Mouse (Mus musculus): ENCODE results near the gene Colec11. TPM values are rescaled to one million over a fixed set of nuclear protein-coding genes. Genes with fewer than 3 reads are reported as not detected.

Colec11 gene
- under 1 TPM; 0.63 to 0.65 TPM for total RNA-seq (2021)
- long read RNA-seq, experiment 1: 0 reads
- long read RNA-seq, experiment 2: 0 reads

DNA sequence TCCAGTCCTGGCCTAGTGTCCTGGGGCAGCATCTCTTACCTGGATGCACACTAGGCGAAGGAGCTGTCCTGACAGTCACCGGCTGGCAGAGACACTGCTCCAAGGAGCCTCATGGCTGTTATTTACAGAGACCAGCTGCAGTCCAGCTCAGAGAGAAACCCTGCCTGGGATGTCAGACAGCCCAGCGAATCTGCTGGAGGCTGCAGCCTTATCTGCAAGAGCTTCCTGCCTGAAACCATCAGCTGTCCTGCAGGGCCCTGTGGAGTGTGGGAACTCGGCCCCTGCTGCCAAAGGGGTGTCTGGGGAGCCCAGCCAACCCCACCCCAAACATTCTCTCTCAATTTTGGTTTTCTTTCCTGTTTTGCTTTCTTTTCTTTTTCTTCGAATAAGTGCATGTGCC, at the start of gene Colec11:
Gene Colec11, minus strand, starts transcription at position 183 of the 400 bp plus-strand sequence.
- no peak for DNase-seq (ENCODE audit: extremely low spot score in 1 of 2, low spot score in 2 of 2)
- no peak within 1 kb of the TSS; the same call in 1 of the 2 replicates for H3K27ac ChIP-seq

DNA sequence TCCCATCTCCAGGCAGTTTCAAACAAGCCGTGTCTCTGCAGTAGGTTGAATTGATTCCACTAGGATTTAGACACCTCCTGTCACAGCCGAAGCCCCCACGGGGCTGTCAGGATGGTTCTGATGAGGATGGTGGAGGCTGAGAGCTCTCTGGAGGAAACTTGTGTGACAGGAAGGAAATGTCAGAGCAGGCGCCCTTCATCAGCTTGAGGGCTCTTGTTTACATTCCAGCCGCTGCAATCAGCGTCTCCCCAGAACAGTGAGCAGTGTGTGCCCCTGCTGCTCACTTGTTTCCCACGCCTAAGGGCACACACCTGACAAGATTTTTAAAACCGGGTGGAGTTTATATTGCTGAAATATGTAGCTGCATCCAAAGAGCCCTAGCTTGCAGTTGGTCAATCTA, 44.1 kb upstream of the Colec11 start:
- intact Hi-C loops (cut with DNase I): no loop called here
- H3K4me3 ChIP-seq: no peak overlapping the region
- H3K27ac ChIP-seq: no peak overlapping the region
- no peak for TF ChIP-seq CTCF (IDR thresholded peaks at IDR 0.05)
- no peak for DNase-seq (ENCODE audit: extremely low spot score in 1 of 2, low spot score in 2 of 2)

More for the DNA sequence above, at the start of gene Colec11:
- intact Hi-C loops (cut with DNase I): no loop called here
- no peak for TF ChIP-seq CTCF (IDR thresholded peaks at IDR 0.05)
- H3K4me3 ChIP-seq: no peak within 1 kb of the TSS

DNA sequence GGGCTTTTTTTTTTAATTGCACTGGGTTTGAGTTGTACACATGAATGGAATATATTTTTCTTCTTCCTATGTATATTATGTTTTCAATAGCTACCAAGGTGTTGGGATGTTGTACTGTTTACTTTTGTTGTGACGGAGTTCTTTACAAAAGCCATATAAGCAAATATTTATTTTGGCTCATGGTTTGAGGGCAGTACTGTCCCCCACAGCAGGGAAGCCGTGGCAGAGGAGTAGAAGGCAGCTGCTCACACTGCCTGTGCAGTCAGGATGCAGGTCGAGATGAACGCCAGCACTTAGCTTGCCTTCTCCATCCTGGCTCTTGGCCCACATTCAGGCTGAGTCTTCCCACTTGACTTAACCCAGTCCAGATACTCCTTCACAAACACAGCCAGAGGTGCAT, 43.6 kb upstream of the Colec11 start:
- intact Hi-C loops (cut with DNase I): no loop called here
- no peak for DNase-seq (ENCODE audit: extremely low spot score in 1 of 2, low spot score in 2 of 2)
- Histone ChIP-seq H3K27ac (no peak overlapping the region), H3K4me3 (no peak overlapping the region)
- TF ChIP-seq CTCF (IDR thresholded peaks at IDR 0.05): no peak

DNA sequence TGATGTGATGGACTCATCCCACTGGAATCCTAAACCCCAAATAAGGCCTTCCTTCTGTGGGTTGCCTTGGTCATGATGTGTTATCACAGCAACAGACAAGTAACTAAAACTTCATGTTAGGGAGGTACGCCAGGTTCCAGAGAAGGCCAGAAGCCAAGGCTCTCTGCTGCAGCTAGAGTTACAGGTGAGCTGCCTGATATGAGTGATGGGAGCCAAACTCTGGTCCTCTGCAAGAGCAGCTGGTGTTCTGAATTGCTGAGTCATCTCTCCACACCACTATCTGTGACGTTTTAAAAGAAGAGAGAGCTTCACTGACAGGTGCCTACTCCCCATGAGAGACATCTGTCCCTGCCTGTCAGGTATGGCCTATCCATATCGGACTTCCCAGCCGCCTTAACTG, 39.5 kb upstream of the Colec11 start:
- no peak for TF ChIP-seq CTCF (IDR thresholded peaks at IDR 0.05)
- H3K27ac ChIP-seq: no peak overlapping the region
- no peak for DNase-seq (ENCODE audit: extremely low spot score in 1 of 2, low spot score in 2 of 2)
- H3K4me3 ChIP-seq: no peak overlapping the region
- intact Hi-C loops (cut with DNase I): no loop called here

DNA sequence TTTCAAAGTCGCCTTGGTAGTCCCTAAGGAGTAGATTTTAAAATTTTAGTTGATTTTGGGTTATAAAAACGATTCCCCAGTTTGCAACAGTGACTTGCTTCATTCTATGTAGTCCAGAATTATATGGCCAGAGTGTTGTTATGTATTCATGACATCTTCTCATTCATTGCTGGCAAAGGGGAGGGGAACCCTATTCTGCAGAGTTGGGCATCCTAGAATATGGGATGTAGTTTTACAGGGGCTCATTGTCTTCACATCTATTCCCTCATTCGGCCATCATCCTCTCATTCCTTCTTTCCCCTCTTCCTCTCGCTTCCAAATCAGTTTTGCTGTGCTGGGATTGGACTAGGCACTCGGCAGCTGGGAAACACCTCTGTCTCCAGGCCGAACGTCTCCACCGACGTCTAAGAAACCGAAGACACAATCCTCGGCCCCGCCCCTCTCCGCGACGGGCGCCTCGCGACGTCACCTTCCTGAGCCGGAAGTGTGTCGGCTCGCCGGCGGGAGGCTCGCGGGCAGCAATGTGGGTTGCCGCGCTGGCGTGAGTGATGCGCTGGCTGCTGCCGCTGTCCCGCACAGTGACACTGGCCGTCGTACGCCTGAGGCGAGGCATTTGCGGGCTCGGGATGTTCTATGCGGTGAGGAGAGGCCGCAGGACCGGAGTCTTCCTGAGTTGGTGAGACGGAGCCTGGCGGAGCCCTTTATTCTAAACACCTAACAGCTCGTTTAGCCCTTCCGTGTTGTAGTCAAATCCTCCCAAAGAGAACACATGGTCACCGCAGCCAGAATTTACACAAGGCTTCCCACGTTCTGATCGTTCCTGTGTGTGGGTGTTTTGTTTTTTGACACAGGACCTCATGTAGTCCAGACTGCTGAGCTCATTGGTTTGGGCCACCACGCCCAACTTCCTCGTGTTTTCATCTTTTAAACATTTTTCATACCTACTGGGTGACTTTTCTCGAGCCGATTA, 26.2 kb upstream of the Colec11 start, which contains the start of gene Rnaseh1:
Gene Rnaseh1, plus strand, starts transcription at position 462 of the 970 bp plus-strand sequence.
- no peak for TF ChIP-seq CTCF (IDR thresholded peaks at IDR 0.05)
- Histone ChIP-seq H3K4me3 (peak within 1 kb of the TSS; percentile 70), H3K27ac (peak within 1 kb of the TSS; percentile 89)
- intact Hi-C loops (cut with DNase I): loop anchor here (1.0 kb wide), 1 partner anchor 13 kb away; no protein-coding TSS in a partner anchor
- DNase-seq (ENCODE audit: extremely low spot score in 1 of 2, low spot score in 2 of 2): peak; percentile 90 to 93

DNA sequence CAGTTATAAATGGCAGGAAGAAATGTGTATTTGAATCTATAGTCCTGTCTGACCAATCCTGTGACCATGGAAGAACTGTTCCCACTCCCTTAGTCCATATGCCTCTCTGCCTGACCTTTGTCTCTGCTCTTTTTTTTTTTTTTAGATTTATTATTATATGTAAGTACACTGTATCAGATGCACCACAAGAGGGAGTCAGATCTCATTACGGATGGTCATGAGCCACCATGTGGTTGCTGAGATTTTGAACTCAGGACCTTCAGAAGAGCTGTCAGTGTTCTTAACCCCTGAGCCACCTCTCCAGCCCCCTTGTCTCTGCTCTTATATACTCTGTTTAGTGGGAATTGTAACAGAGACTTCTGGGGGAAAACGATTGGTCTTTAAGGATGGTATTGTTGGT, 15.6 kb upstream of the Colec11 start:
- Histone ChIP-seq H3K4me3 (no peak overlapping the region), H3K27ac (no peak overlapping the region)
- no peak; the same call in 1 of the 2 replicates for TF ChIP-seq CTCF (IDR thresholded peaks at IDR 0.05)
- intact Hi-C loops (cut with DNase I): loop anchor here (5.0 kb wide), 1 partner anchor 46 kb away; no protein-coding TSS in a partner anchor
- no peak for DNase-seq (ENCODE audit: extremely low spot score in 1 of 2, low spot score in 2 of 2)

DNA sequence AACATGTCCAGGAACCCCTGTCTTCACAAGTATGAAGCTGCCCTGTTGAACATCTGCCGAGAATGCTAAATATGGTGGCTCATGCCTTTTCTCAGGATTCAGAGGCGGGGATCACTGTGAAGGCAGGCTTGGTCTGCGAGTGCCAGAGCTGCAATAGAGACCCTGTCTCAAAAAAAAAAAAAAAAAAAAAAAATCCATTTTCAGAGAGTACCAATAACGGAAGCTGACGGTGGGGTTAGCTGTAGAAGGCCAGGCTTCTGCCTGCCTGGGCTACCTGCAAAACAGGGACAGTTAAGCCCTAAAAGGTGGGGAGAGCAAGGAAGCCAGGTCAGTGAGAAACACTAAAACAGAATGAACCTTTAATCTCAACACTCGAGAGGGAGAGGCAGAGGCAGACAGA, 13.4 kb upstream of the Colec11 start:
- intact Hi-C loops (cut with DNase I): loop anchor here (1.0 to 5.0 kb wide), 3 partner anchors 13 to 114 kb away; partner anchors contain the start of genes Rnaseh1 and Trappc12
- no peak for DNase-seq (ENCODE audit: extremely low spot score in 1 of 2, low spot score in 2 of 2)
- Histone ChIP-seq H3K27ac (no peak overlapping the region), H3K4me3 (no peak overlapping the region; the same call in 1 of the 2 replicates)
- TF ChIP-seq CTCF (IDR thresholded peaks at IDR 0.05): no peak

DNA sequence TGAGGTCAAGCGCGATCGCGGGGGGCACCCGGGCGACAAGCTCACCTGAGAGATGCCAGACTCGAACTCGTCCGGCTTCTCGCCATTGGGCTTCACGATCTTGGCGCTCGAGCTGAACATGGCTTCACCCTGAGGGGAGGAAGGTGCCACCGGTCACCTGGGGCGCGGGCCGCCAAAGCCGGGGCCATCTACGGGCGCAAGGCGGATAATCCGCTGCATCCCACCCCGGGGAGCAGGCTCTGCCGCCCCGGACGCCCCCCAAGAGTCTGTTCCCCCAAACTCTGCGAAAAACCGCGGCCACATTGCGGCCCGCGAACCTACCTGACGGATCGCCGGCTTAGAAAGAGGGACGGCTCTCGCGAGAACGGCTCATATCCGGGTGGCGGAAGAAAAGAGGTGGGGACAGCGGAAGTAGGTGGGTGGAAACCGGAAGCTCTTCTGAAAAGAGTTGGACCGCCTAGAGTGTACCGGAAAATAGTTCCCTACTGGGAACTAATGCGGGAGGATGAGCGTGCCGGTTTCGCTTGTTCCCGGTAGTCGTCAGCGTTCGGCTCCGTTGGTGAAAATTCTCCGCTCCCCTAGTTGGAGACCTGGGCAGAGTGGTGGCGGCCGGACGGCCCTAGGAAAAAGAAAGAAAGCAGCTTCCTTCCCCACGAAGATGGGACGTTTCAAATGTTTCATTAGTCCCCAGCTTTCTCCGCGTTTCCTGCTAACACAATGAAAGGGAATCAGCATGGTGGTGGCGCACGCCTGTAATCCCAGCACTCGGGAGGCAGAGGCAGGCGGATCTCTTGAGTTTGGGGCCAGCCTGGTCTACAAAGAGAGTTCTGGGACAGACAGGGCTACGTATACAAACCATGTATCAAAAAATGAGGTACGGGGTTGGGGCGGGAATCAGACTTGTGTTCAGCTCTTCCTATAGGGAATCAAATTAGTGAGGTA, 12.6 kb upstream of the Colec11 start, which contains the start of gene Rps7:
Gene Rps7, minus strand, starts transcription at position 419 of the 942 bp plus-strand sequence.
- peak within 1 kb of the TSS; percentile 90 for H3K27ac ChIP-seq
- intact Hi-C loops (cut with DNase I): loop anchor here (1.0 to 5.0 kb wide), 3 partner anchors 13 to 114 kb away; partner anchors contain the start of genes Rnaseh1 and Trappc12
- TF ChIP-seq CTCF (IDR thresholded peaks at IDR 0.05): no peak
- H3K4me3 ChIP-seq: peak within 1 kb of the TSS; percentile 79
- peak; percentile 92 to 93 for DNase-seq (ENCODE audit: extremely low spot score in 1 of 2, low spot score in 2 of 2)

DNA sequence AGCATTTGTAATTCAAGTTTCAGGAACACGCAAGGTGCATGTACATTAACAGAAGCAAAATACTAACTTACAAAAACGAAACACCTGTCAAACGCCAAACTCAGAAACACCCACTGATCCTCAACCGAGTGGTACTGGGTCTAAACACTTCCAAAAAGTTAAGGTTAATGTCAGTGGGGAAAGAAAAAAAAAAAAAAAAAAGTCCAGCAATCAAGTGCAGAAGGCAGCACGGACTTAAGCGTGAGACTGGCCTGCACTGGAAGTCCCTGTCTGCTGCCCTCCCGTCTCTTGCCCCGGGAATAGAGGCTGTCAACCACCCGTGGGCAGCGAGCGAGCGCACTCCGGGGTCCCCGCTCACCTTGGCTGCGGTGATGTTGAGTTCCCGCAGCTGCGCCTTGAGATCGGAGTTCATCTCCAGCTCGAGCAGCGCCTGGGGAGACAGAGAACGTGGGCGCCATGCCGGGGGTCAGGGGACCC, 11.9 kb upstream of the Colec11 start:
- peak overlapping the region; percentile 90 for H3K27ac ChIP-seq
- TF ChIP-seq CTCF (IDR thresholded peaks at IDR 0.05): no peak
- H3K4me3 ChIP-seq: peak overlapping the region; percentile 79
- intact Hi-C loops (cut with DNase I): loop anchor here (5.0 kb wide), 1 partner anchor 43 kb away; no protein-coding TSS in a partner anchor
- DNase-seq (ENCODE audit: extremely low spot score in 1 of 2, low spot score in 2 of 2): no peak

DNA sequence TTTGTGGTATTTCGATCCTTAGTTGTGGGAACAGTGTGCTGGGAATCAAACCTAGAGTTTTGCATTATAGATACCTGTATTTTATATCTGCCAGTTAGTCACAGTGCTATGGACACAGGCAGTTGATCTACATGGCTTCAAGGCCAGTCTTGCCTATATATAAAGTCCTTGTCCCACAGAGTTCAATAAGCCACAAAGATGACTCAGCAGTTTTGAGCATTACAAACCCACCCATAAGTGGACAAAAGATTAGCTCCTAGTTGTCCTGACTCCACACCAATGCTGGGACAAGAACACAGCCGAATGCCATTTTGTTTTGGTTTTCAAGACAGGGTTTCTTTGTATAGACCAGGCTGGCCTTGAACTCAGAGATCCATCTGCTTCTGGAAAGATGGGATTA, 5.3 kb upstream of the Colec11 start:
- DNase-seq (ENCODE audit: extremely low spot score in 1 of 2, low spot score in 2 of 2): no peak
- no peak overlapping the region for H3K27ac ChIP-seq
- TF ChIP-seq CTCF (IDR thresholded peaks at IDR 0.05): no peak
- intact Hi-C loops (cut with DNase I): no loop called here
- no peak overlapping the region for H3K4me3 ChIP-seq

DNA sequence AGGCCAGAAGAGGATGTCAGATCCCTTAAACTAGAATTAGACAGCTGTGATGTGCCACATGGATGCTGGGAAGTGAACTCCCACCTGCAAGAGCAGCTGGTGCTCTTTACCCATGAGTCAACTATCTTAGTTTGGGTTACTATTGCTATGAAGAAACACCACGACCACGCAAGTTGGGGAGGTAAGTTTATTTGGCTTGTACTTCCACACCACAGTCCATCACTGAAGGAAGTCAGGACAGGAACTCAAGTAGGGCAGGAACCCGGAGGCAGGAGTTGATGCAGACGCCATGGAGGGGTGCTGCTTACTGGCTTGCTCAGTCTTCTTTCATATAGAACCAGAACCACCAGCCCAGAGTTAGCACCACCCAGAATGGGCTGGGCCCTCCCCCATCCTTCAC, 3.9 kb upstream of the Colec11 start:
- intact Hi-C loops (cut with DNase I): no loop called here
- no peak for DNase-seq (ENCODE audit: extremely low spot score in 1 of 2, low spot score in 2 of 2)

More for the DNA sequence above, 3.9 kb upstream of the Colec11 start:
- no peak for TF ChIP-seq CTCF (IDR thresholded peaks at IDR 0.05)
- no peak overlapping the region for H3K4me3 ChIP-seq
- H3K27ac ChIP-seq: no peak overlapping the region

Measured in left cerebral cortex, adult 2 months (tissue).